Mouse (Mus musculus) megakaryocyte-erythroid progenitor cell, adult 5-6 weeks (primary cell): Measurements from ENCODE around the gene Rbm4b. TPM values are rescaled to one million over a fixed set of nuclear protein-coding genes. Genes with fewer than 3 reads are reported as not detected.
"Not testable (repeated sequence)": the region's sequence is repeated elsewhere in the genome, so short reads cannot be mapped to it uniquely, and the experiment has no call there.

Source experiments
- ATAC-seq: replicated peaks from 2 replicates; pipeline ENCODE4 v1.8.0; 2016; ENCODE audit warnings: mild to moderate bottlenecking, inconsistent platforms; ENCODE audit not compliant: severe bottlenecking, poor library complexity, low FRiP score, low TSS enrichment
- total RNA-seq, 2 experiments: library from RNA; stranded (forward) in 1 of 2; stranded (reverse) in 1 of 2; fragments of 200-1000, 215-1000 nt in 1 of 2; fragments of >200 nt in 1 of 2; fragmentation: Nextera tagmentation in 1 of 2; gene quantifications; 2 replicates each; pipeline ENCODE4 v1.2.3; 2014 to 2017

Rbm4b gene
- total RNA-seq, 2 experiments from 2014 or later: 5.0 to 19.2 TPM

- ATAC-seq: no peak
These were observed 41.5 kb downstream of the Rbm4b start for GRCm38 (mm10) chr19:4797846-4798245.

DNA sequence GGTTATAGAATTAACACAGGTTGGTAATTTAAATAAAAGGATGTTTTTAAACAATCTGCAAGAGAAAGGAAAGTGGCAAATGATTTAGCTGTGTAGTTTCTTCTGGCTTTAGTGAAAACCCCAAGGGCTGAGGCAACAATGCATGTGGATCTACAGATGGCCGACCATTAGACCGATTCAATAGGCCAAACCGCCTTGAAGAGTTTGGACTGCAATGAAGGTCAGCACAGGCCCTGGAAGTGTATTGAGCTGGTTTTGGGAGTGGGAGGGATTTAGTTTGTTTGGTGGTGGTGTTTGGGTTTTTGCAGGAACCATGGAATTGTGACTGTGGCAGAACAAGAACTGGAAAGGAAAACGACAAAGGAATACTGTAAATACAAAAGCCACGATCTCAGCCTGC, 42.8 kb downstream of the Rbm4b start:
- ATAC-seq: no peak

- ATAC-seq: no peak
These were observed 46.4 kb downstream of the Rbm4b start for GRCm38 (mm10) chr19:4802691-4803091.

GRCm38 (mm10) chr19:4803283-4803682, 47.0 kb downstream of the Rbm4b start:
- no peak for ATAC-seq

GRCm38 (mm10) chr19:4810309-4810708, 54.0 kb downstream of the Rbm4b start:
- no peak for ATAC-seq

DNA sequence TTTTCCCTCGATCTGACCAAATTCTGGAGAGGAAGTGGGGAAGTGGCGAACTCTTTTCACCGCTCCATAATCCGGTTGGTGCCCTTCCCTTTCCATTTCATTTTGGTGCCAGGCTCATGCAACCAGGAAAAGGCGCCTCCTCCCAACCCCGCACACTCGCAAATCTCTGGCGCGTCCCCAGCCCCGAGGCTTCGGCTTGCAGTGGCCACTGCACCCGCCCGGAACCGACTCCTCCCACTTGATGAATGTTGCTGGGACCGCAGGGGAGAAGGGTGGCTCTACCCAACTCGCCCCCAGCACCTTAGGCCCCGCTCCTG, 54.4 kb downstream of the Rbm4b start:
- no peak for ATAC-seq

DNA sequence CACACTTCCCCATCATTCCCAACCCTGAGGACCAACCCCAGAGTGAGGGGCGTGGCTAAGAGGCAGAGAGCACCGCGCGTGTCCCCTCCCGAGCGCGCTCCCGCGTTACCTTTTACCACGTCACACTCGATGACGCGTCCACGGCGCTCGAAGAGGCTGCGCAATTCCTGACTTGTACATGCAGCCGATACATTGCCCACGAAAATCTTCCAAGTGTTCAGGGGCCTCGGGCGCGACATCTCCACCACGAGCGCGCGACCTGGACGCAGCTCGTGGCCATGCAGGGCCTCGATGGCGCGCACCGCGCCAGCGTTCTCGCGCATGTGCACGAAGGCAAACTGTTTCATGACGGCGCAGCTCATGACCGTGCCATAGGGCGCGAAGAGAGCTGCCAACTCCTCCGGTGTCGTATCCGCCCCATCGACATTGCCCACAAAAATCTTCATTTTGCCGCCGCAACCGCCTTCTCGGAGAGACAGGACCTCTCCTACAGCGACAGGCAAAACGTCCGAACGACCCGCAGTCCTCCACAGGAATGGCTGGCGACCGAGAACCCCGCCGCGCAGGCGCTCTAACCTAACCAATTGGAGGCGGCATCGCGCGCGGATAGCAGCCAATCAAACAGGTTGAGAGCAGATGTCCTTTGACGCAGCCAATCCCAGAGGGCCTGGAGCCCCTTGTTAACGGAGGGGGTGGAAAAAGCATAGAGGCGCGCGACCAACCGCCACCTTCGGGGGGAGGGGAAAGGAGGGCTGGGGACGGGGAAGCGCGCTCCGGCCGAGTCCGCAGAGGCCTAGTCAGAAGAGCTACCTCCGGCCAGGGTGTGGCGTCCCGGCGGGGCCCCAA, 55.0 kb downstream of the Rbm4b start, which contains the start of the genes Gm21992 and Rbm14:
Gene Gm21992 (minus strand): TSS at position 550 of the 846 bp plus-strand sequence.
Gene Rbm14 (minus strand): TSS at position 572 of the 846 bp plus-strand sequence.
- ATAC-seq: peak; percentile 95

- ATAC-seq: no peak; the same call in 1 of the 2 replicates
These were observed 55.6 kb downstream of the Rbm4b start for GRCm38 (mm10) chr19:4811909-4812242.

- ATAC-seq: not testable (repeated sequence)
These were observed 56.1 kb downstream of the Rbm4b start for GRCm38 (mm10) chr19:4812334-4812949.

- ATAC-seq: no peak
These were observed 56.7 kb downstream of the Rbm4b start for GRCm38 (mm10) chr19:4813015-4813414.

Other genes with a start within 250 kb of the Rbm4b start
- gene Pcx, start 246.0 kb upstream of the Rbm4b start, total RNA-seq (2014; fragmentation: Nextera tagmentation): 4.8 and 11.0 TPM in 2 replicates
- 2.9 and 3.9 TPM in 2 replicates for gene Pcx, start 246.0 kb upstream of the Rbm4b start, total RNA-seq (2017)
- gene Lrfn4, start 140.8 kb upstream of the Rbm4b start, total RNA-seq (2014; fragmentation: Nextera tagmentation): 0.92 and 2.6 TPM in 2 replicates
- 1.1 and 2.4 TPM in 2 replicates for gene Lrfn4, start 140.8 kb upstream of the Rbm4b start, total RNA-seq (2017)
- gene Rce1, start 130.9 kb upstream of the Rbm4b start, total RNA-seq (2014; fragmentation: Nextera tagmentation): 23.0 and 38.5 TPM in 2 replicates
- 14.6 and 26.0 TPM in 2 replicates for gene Rce1, start 130.9 kb upstream of the Rbm4b start, total RNA-seq (2017)
- 1.3 and 3.5 TPM in 2 replicates for gene Gm960, start 57.8 kb upstream of the Rbm4b start, total RNA-seq (2014; fragmentation: Nextera tagmentation)
- gene Gm960, start 57.8 kb upstream of the Rbm4b start, total RNA-seq (2017): 2.4 TPM in 1 of 2 replicates, not detected in the other
- not detected in 2 replicates for gene Sptbn2, start 45.3 kb upstream of the Rbm4b start, total RNA-seq (2014; fragmentation: Nextera tagmentation)
- gene Sptbn2, start 45.3 kb upstream of the Rbm4b start, total RNA-seq (2017): not detected in 2 replicates
- gene Rbm4, start 37.4 kb downstream of the Rbm4b start, total RNA-seq (2014; fragmentation: Nextera tagmentation): 51.9 and 59.4 TPM in 2 replicates
- 68.6 and 75.3 TPM in 2 replicates for gene Rbm4, start 37.4 kb downstream of the Rbm4b start, total RNA-seq (2017)
- gene Gm21992, start 55.1 kb downstream of the Rbm4b start, total RNA-seq (2014; fragmentation: Nextera tagmentation): 29.3 and 59.5 TPM in 2 replicates
- 15.8 and 17.3 TPM in 2 replicates for gene Gm21992, start 55.1 kb downstream of the Rbm4b start, total RNA-seq (2017)
- gene Rbm14, start 55.1 kb downstream of the Rbm4b start, total RNA-seq (2014; fragmentation: Nextera tagmentation): 74.2 and 76.1 TPM in 2 replicates
- gene Rbm14, start 55.1 kb downstream of the Rbm4b start, total RNA-seq (2017): 16.6 and 29.1 TPM in 2 replicates
- gene Ccs, start 82.8 kb downstream of the Rbm4b start, total RNA-seq (2014; fragmentation: Nextera tagmentation): 75.1 and 81.3 TPM in 2 replicates
- 47.7 and 59.0 TPM in 2 replicates for gene Ccs, start 82.8 kb downstream of the Rbm4b start, total RNA-seq (2017)
- not detected in 2 replicates for gene Ccdc87, start 82.9 kb downstream of the Rbm4b start, total RNA-seq (2014; fragmentation: Nextera tagmentation)
- not detected in 2 replicates for gene Ccdc87, start 82.9 kb downstream of the Rbm4b start, total RNA-seq (2017)
- gene Ctsf, start 98.6 kb downstream of the Rbm4b start, total RNA-seq (2014; fragmentation: Nextera tagmentation): 1.3 and 2.9 TPM in 2 replicates
- gene Ctsf, start 98.6 kb downstream of the Rbm4b start, total RNA-seq (2017): 2.7 and 7.5 TPM in 2 replicates
- 2.2 and 4.0 TPM in 2 replicates for gene Actn3, start 121.4 kb downstream of the Rbm4b start, total RNA-seq (2014; fragmentation: Nextera tagmentation)
- gene Actn3, start 121.4 kb downstream of the Rbm4b start, total RNA-seq (2017): 1.0 TPM in 1 of 2 replicates, not detected in the other
- gene Zdhhc24, start 122.2 kb downstream of the Rbm4b start, total RNA-seq (2014; fragmentation: Nextera tagmentation): 16.5 and 20.3 TPM in 2 replicates
- 8.8 and 13.2 TPM in 2 replicates for gene Zdhhc24, start 122.2 kb downstream of the Rbm4b start, total RNA-seq (2017)
- gene Bbs1, start 150.1 kb downstream of the Rbm4b start, total RNA-seq (2014; fragmentation: Nextera tagmentation): 1.5 and 2.5 TPM in 2 replicates
- gene Bbs1, start 150.1 kb downstream of the Rbm4b start, total RNA-seq (2017): 0.65 TPM in 1 of 2 replicates, not detected in the other
- 53.8 and 62.2 TPM in 2 replicates for gene Dpp3, start 171.8 kb downstream of the Rbm4b start, total RNA-seq (2014; fragmentation: Nextera tagmentation)
- gene Dpp3, start 171.8 kb downstream of the Rbm4b start, total RNA-seq (2017): 40.7 and 51.4 TPM in 2 replicates
- gene Peli3, start 186.6 kb downstream of the Rbm4b start, total RNA-seq (2014; fragmentation: Nextera tagmentation): 1.1 TPM in 1 of 2 replicates, not detected in the other
- not detected in 2 replicates for gene Peli3, start 186.6 kb downstream of the Rbm4b start, total RNA-seq (2017)
- 58.5 and 60.3 TPM in 2 replicates for gene Mrpl11, start 205.7 kb downstream of the Rbm4b start, total RNA-seq (2014; fragmentation: Nextera tagmentation)
- gene Mrpl11, start 205.7 kb downstream of the Rbm4b start, total RNA-seq (2017): 41.4 and 91.0 TPM in 2 replicates
- gene Npas4, start 233.8 kb downstream of the Rbm4b start, total RNA-seq (2014; fragmentation: Nextera tagmentation): not detected in 2 replicates
- gene Npas4, start 233.8 kb downstream of the Rbm4b start, total RNA-seq (2017): not detected in 2 replicates